Mouse (Mus musculus) MEL (cell line): ENCODE data around the gene Aldh1a2. TPM values are rescaled to one million over a fixed set of nuclear protein-coding genes. Genes with fewer than 3 reads are reported as not detected.

ENCODE experiments used
- DNase-seq: peaks from one replicate; pipeline ENCODE4 v3.0.0; 2011; ENCODE audit warnings: low read depth, low spot score
- H3K27ac ChIP-seq: 2 replicates; pipeline ENCODE4 v1.5.1; 2012; ENCODE audit warnings: low read depth, mild to moderate bottlenecking, control low read depth, low read length, moderate library complexity; ENCODE audit not compliant: control insufficient read depth
- H3K27me3 ChIP-seq, 2 experiments: fragments of 150-350 bp in 1 of 2; sonication (generic) in 1 of 2; 2 replicates each; pipeline ENCODE4 v1.6.1; 2012; ENCODE audit warnings: low read length in 2 of 2, mild to moderate bottlenecking in 2 of 2, improper control_type of control experiment in 1 of 2, moderate library complexity in 1 of 2; ENCODE audit not compliant: insufficient read depth in 2 of 2, control insufficient read depth in 1 of 2
- H3K36me3 ChIP-seq, 2 experiments: 2 replicates each; pipeline ENCODE4 v1.6.1; 2012 to 2014; ENCODE audit warnings: low read length in 2 of 2, improper control_type of control experiment in 1 of 2, inconsistent platforms in 1 of 2, mild to moderate bottlenecking in 1 of 2; ENCODE audit not compliant: insufficient read depth in 2 of 2, control insufficient read depth in 1 of 2
- H3K4me1 ChIP-seq, 2 experiments: fragments of 150-350 bp in 1 of 2; sonication (generic) in 1 of 2; 2 replicates each; pipeline ENCODE4 v1.6.1; 2012; ENCODE audit warnings: low read length in 2 of 2, improper control_type of control experiment in 1 of 2, mild to moderate bottlenecking in 1 of 2; ENCODE audit not compliant: insufficient read depth in 2 of 2, control insufficient read depth in 1 of 2
- H3K4me3 ChIP-seq, 2 experiments: fragments of 150-350 bp in 1 of 2; sonication (generic) in 1 of 2; 2 replicates each; pipeline ENCODE4 v1.5.1; 2012; ENCODE audit warnings: low read depth in 2 of 2, low read length in 2 of 2, mild to moderate bottlenecking in 2 of 2, moderate library complexity in 2 of 2, control low read depth in 1 of 2, improper control_type of control experiment in 1 of 2; ENCODE audit not compliant: control insufficient read depth in 1 of 2, insufficient read depth in 1 of 2
- H3K79me2 ChIP-seq: 2 replicates; pipeline ENCODE4 v1.6.1; 2012; ENCODE audit warnings: mild to moderate bottlenecking, low read length, moderate library complexity; ENCODE audit not compliant: control insufficient read depth, poor library complexity, insufficient read depth
- H3K9ac ChIP-seq: 2 replicates; pipeline ENCODE4 v1.6.1; 2012; ENCODE audit warnings: low read depth, mild to moderate bottlenecking, control low read depth, low read length, moderate library complexity; ENCODE audit not compliant: control insufficient read depth, poor library complexity, severe bottlenecking
- H3K9me3 ChIP-seq: fragments of 150-350 bp; sonication (generic); replicated peaks from 2 replicates; pipeline ENCODE4 v1.6.1; 2012; ENCODE audit warnings: mild to moderate bottlenecking, low read length, improper control_type of control experiment, moderate library complexity; ENCODE audit not compliant: insufficient read depth
- BHLHE40 ChIP-seq: IDR thresholded peaks from 2 replicates; pipeline ENCODE4 v1.6.1; 2012; ENCODE audit warnings: low read depth, mild to moderate bottlenecking, inconsistent platforms, low read length, improper control_type of control experiment, borderline replicate concordance
- CHD1 ChIP-seq: IDR thresholded peaks from 2 replicates; pipeline ENCODE4 v1.6.1; 2012; ENCODE audit warnings: low read depth, mild to moderate bottlenecking, inconsistent platforms, low read length, improper control_type of control experiment
- E2F4 ChIP-seq: IDR thresholded peaks from 2 replicates; pipeline ENCODE4 v1.6.1; 2011; ENCODE audit warnings: low read depth, low read length, improper control_type of control experiment, borderline replicate concordance
- ELF1 ChIP-seq: IDR thresholded peaks from 2 replicates; pipeline ENCODE4 v1.6.1; 2014; ENCODE audit warnings: low read depth, mild to moderate bottlenecking, inconsistent platforms, low read length, improper control_type of control experiment, moderate library complexity
- EP300 ChIP-seq, 2 experiments: IDR thresholded peaks; 2 replicates each; pipeline ENCODE4 v1.6.1; 2011; ENCODE audit warnings: improper control_type of control experiment in 2 of 2, low read length in 2 of 2, low read depth in 1 of 2, mild to moderate bottlenecking in 1 of 2
- ETS1 ChIP-seq: IDR thresholded peaks from 2 replicates; pipeline ENCODE4 v1.6.1; 2012; ENCODE audit warnings: low read depth, mild to moderate bottlenecking, inconsistent platforms, low read length, improper control_type of control experiment, moderate library complexity
- GABPA ChIP-seq: IDR thresholded peaks from 2 replicates; pipeline ENCODE4 v1.6.1; 2012; ENCODE audit warnings: low read depth, mild to moderate bottlenecking, inconsistent platforms, low read length, improper control_type of control experiment, moderate library complexity
- HCFC1 ChIP-seq: IDR thresholded peaks from 2 replicates; pipeline ENCODE4 v1.6.1; 2012; ENCODE audit warnings: low read depth, mild to moderate bottlenecking, inconsistent platforms, low read length, improper control_type of control experiment, moderate library complexity
- JUND ChIP-seq: IDR thresholded peaks from 2 replicates; pipeline ENCODE4 v1.6.1; 2011; ENCODE audit warnings: low read depth, mild to moderate bottlenecking, improper control_type of control experiment, low read length
- KAT2A ChIP-seq: conservative IDR thresholded peaks from 2 replicates; pipeline ENCODE4 v1.6.1; 2012; ENCODE audit warnings: low read depth, low read length, improper control_type of control experiment, inconsistent platforms
- MAX ChIP-seq: IDR thresholded peaks from 2 replicates; pipeline ENCODE4 v1.6.1; 2011; ENCODE audit warnings: low read length, improper control_type of control experiment
- MAZ ChIP-seq: IDR thresholded peaks from 2 replicates; pipeline ENCODE4 v1.6.1; 2012; ENCODE audit warnings: low read depth, mild to moderate bottlenecking, inconsistent platforms, low read length, improper control_type of control experiment
- MEF2A ChIP-seq: IDR thresholded peaks from 2 replicates; pipeline ENCODE4 v1.6.1; 2014; ENCODE audit warnings: low read depth, mild to moderate bottlenecking, inconsistent platforms, low read length, improper control_type of control experiment; ENCODE audit not compliant: poor library complexity, insufficient replicate concordance, severe bottlenecking; ENCODE audit errors: extremely low read depth
- MXI1 ChIP-seq: IDR thresholded peaks from 2 replicates; pipeline ENCODE4 v1.6.1; 2011; ENCODE audit warnings: mild to moderate bottlenecking, low read depth, low read length, improper control_type of control experiment
- MYB ChIP-seq: IDR thresholded peaks from 2 replicates; pipeline ENCODE4 v1.6.1; 2011; ENCODE audit warnings: mild to moderate bottlenecking, low read depth, low read length, improper control_type of control experiment
- MYC ChIP-seq: IDR thresholded peaks from 2 replicates; pipeline ENCODE4 v1.6.1; 2011; ENCODE audit warnings: low read depth, mild to moderate bottlenecking, low read length, improper control_type of control experiment, moderate library complexity
- NELFE ChIP-seq: IDR thresholded peaks from 2 replicates; pipeline ENCODE4 v1.6.1; 2011; ENCODE audit warnings: low read depth, low read length, improper control_type of control experiment
- POLR2A ChIP-seq, 2 experiments: IDR thresholded peaks; 2 replicates each; pipeline ENCODE4 v1.6.1; 2011 to 2012; ENCODE audit warnings: low read length in 2 of 2, mild to moderate bottlenecking in 2 of 2, control low read depth in 1 of 2, improper control_type of control experiment in 1 of 2, low read depth in 1 of 2, moderate library complexity in 1 of 2; ENCODE audit not compliant: control insufficient read depth in 1 of 2, insufficient read depth in 1 of 2, poor library complexity in 1 of 2
- POLR2AphosphoS2 ChIP-seq: IDR thresholded peaks from 2 replicates; pipeline ENCODE4 v1.6.1; 2011; ENCODE audit warnings: low read length, improper control_type of control experiment
- POLR2AphosphoS5 ChIP-seq: IDR thresholded peaks from 2 replicates; pipeline ENCODE4 v1.6.1; 2012; ENCODE audit warnings: low read depth, borderline replicate concordance, mild to moderate bottlenecking, inconsistent platforms, low read length, moderate library complexity, mixed read lengths
- RCOR1 ChIP-seq: IDR thresholded peaks from 2 replicates; pipeline ENCODE4 v1.6.1; 2012; ENCODE audit warnings: low read depth, mild to moderate bottlenecking, inconsistent platforms, low read length, improper control_type of control experiment
- SIN3A ChIP-seq: IDR thresholded peaks from 2 replicates; pipeline ENCODE4 v1.6.1; 2012; ENCODE audit warnings: low read length, improper control_type of control experiment, inconsistent platforms
- TBP ChIP-seq: IDR thresholded peaks from 2 replicates; pipeline ENCODE4 v1.8.0; 2011; ENCODE audit warnings: low read depth, low read length, improper control_type of control experiment
- TCF12 ChIP-seq: IDR thresholded peaks from 2 replicates; pipeline ENCODE4 v1.6.1; 2014; ENCODE audit warnings: low read depth, mild to moderate bottlenecking, inconsistent platforms, low read length, improper control_type of control experiment, moderate library complexity
- USF1 ChIP-seq: IDR thresholded peaks from 2 replicates; pipeline ENCODE4 v1.6.1; 2014; ENCODE audit warnings: low read depth, mild to moderate bottlenecking, inconsistent platforms, low read length, improper control_type of control experiment, moderate library complexity
- USF2 ChIP-seq, 2 experiments: IDR thresholded peaks; 2 replicates each; pipeline ENCODE4 v1.6.1; 2011 to 2012; ENCODE audit warnings: improper control_type of control experiment in 2 of 2, low read length in 2 of 2, borderline replicate concordance in 1 of 2, inconsistent platforms in 1 of 2, low read depth in 1 of 2, mild to moderate bottlenecking in 1 of 2; ENCODE audit not compliant: insufficient read depth in 1 of 2
- ZC3H11A ChIP-seq: IDR thresholded peaks from 2 replicates; pipeline ENCODE4 v1.6.1; 2012; ENCODE audit warnings: low read depth, mild to moderate bottlenecking, inconsistent platforms, low read length, improper control_type of control experiment
- ZKSCAN1 ChIP-seq: IDR thresholded peaks from 2 replicates; pipeline ENCODE4 v1.6.1; 2012; ENCODE audit warnings: low read depth, mild to moderate bottlenecking, inconsistent platforms, low read length, improper control_type of control experiment, moderate library complexity
- ZMIZ1 ChIP-seq: IDR thresholded peaks from 2 replicates; pipeline ENCODE4 v1.6.1; 2012; ENCODE audit warnings: low read depth, mild to moderate bottlenecking, inconsistent platforms, low read length, improper control_type of control experiment, moderate library complexity
- ZNF384 ChIP-seq: IDR thresholded peaks from 2 replicates; pipeline ENCODE4 v1.6.1; 2012; ENCODE audit warnings: low read depth, mild to moderate bottlenecking, inconsistent platforms, low read length, improper control_type of control experiment
- polyA plus RNA-seq, 2 experiments: library from polyadenylated mRNA; stranded (reverse) in 1 of 2; unstranded in 1 of 2; fragments of >175 nt in 1 of 2; fragments of >200 nt in 1 of 2; gene quantifications; 2 replicates each; pipeline versions ENCODE4 v1.2.1 to v1.2.4; 2012; ENCODE audit warnings: low replicate concordance in 2 of 2, low read depth in 1 of 2; ENCODE audit not compliant: insufficient read length in 2 of 2, insufficient read depth in 1 of 2, missing spikeins in 1 of 2
- total RNA-seq: library from RNA; depleted of rRNA; stranded (reverse); fragments of 300-350 nt; gene quantifications from 2 replicates; pipeline ENCODE4 v1.2.3, GENCODE M21; 2012

The Aldh1a2 gene
- total and polyA plus RNA-seq, 3 experiments: not detected

GRCm38 (mm10) chr9:71166019-71166705, 49.4 kb upstream of the Aldh1a2 start (continued):
- TF ChIP-seq MYC (peak; percentile 54; the same call in 1 of the 2 replicates), USF2 (IDR thresholded peaks at IDR 0.05; ENCODE audit: borderline replicate concordance in 1 of 2, insufficient read depth in 1 of 2, low read depth in 1 of 2, low read length in 2 of 2) (no peak), ELF1 (peak; percentile 55; the same call in 1 of the 2 replicates), BHLHE40 (peak; percentile 54; the same call in 1 of the 2 replicates), ZNF384 (peak; percentile 6; the same call in 1 of the 2 replicates), SIN3A (peak; percentile 83), CHD1 (no peak), GABPA (no peak), TCF12 (peak; percentile 99), ZKSCAN1 (no peak), MAX (peak; percentile 57), POLR2AphosphoS2 (no peak), TBP (peak; percentile 72)
- TF ChIP-seq, all 39 proteins: peak for 19

- Histone ChIP-seq H3K36me3 (peaks cover 0 to 37% of the 10 kb centered on the region in 2 experiments; a peak in 2 of 4 replicates), H3K79me2 (peaks cover 13% of the 10 kb centered on the region), H3K27me3 (no peaks in the 10 kb centered on the region), H3K9me3 (no peaks in the 10 kb centered on the region), H3K4me3 (peak overlapping the region; percentile 9 to 21; a peak in 2 of 4 replicates), H3K27ac (peak overlapping the region; percentile 95), H3K4me1 (peaks cover 19 to 36% of the 10 kb centered on the region in 2 experiments), H3K9ac (peak overlapping the region; percentile 13; the same call in 1 of the 2 replicates)
- peak; percentile 87 for DNase-seq
- TF ChIP-seq USF2 (IDR thresholded peaks at IDR 0.05; ENCODE audit: borderline replicate concordance in 1 of 2, insufficient read depth in 1 of 2, low read depth in 1 of 2, low read length in 2 of 2) (0 out of 4 replicates have a peak, but pooled peaks of 1 of the 2 experiments have one; percentile 26), MAZ (no peak), ZC3H11A (0 out of 2 replicates have a peak, but pooled peaks have one; percentile 16), MYC (peak; percentile 69), USF1 (peak; percentile 75), ZNF384 (peak; percentile 99), ZKSCAN1 (peak; percentile 65; the same call in 1 of the 2 replicates), KAT2A (0 out of 2 replicates have a peak, but pooled peaks have one; percentile 13), ETS1 (peak; percentile 98), ZMIZ1 (no peak), POLR2A (IDR thresholded peaks at IDR 0.05; ENCODE audit: control insufficient read depth in 1 of 2, insufficient read depth in 1 of 2, low read depth in 1 of 2, low read length in 2 of 2, poor library complexity in 1 of 2) (no peak), E2F4 (no peak), ELF1 (no peak; the same call in 1 of the 2 replicates), MYB (peak; percentile 75), JUND (no peak), MXI1 (peak; percentile 76), RCOR1 (peak; percentile 98), EP300 (IDR thresholded peaks at IDR 0.05; ENCODE audit: low read depth in 1 of 2, low read length in 2 of 2) (peak; percentile 71 to 80), NELFE (no peak), TCF12 (peak; percentile 44), MAX (peak; percentile 50; the same call in 1 of the 2 replicates), GABPA (0 out of 2 replicates have a peak, but pooled peaks have one; percentile 37), MEF2A (no peak), SIN3A (peak; percentile 68), HCFC1 (0 out of 2 replicates have a peak, but pooled peaks have one; percentile 40), POLR2AphosphoS5 (no peak)
Measured at GRCm38 (mm10) chr9:71166871-71167465, 48.6 kb upstream of the Aldh1a2 start.
